Mouse (Mus musculus): ENCODE data around the gene Emilin3.

- no peak for TF ChIP-seq ZNF384 (IDR thresholded peaks at IDR 0.05; ENCODE audit: low read depth, low read length)
- no peak for TF ChIP-seq HCFC1 (IDR thresholded peaks at IDR 0.05; ENCODE audit: borderline replicate concordance, insufficient read depth, low read length)
- no peak for TF ChIP-seq ZC3H11A (IDR thresholded peaks at IDR 0.05; ENCODE audit: borderline replicate concordance, low read depth, low read length)
Measured at GRCm38 (mm10) chr2:160912231-160912671, at the start of gene Emilin3.
